Mouse (Mus musculus) thymus, postnatal 0 days (tissue): ENCODE data around the gene Catspere2. TPM values are rescaled to one million over a fixed set of nuclear protein-coding genes. Genes with fewer than 3 reads are reported as not detected.

Experiments used
- DNase-seq: peaks from one replicate; pipeline ENCODE4 v3.0.0-alpha.2; 2015; ENCODE audit warnings: low spot score
- polyA plus RNA-seq: library from polyadenylated mRNA; unstranded; fragments of >200 nt; fragmentation: Nextera tagmentation; extraction: Ambion mirVana; gene quantifications from 2 replicates; pipeline ENCODE4 v1.2.1, GENCODE M21; 2015

The Catspere2 gene
- polyA plus RNA-seq, 1 experiment from 2014 or later: 0.20 TPM

- no peak for DNase-seq
Observed at GRCm38 (mm10) chr1:178219166-178220077, 236.2 kb downstream of the Catspere2 start.

Other genes with a start within 250 kb of the Catspere2 start
- gene Adss, start 186.9 kb upstream of the Catspere2 start, polyA plus RNA-seq: 57.4 and 57.9 TPM in 2 replicates
- 20.6 and 29.1 TPM in 2 replicates for gene Desi2, start 204.0 kb downstream of the Catspere2 start, polyA plus RNA-seq